Mouse (Mus musculus) hindbrain, postnatal 0 days (tissue): ENCODE data around the gene Lkaaear1. TPM values are rescaled to one million over a fixed set of nuclear protein-coding genes. Genes with fewer than 3 reads are reported as not detected.
A peak's percentile ranks its signal among the peaks of the same experiment; 100 is the strongest.

ENCODE experiments used
- ATAC-seq: fragments of 200-750 bp; cut with Nextera tagmentation; 2 replicates; pipeline ENCODE4 v1.8.0; 2017; ENCODE audit warnings: mild to moderate bottlenecking, moderate TSS enrichment, moderate library complexity
- DNase-seq: peaks from one replicate; pipeline ENCODE4 v3.0.0-alpha.2; 2015; ENCODE audit warnings: low spot score
- H3K27ac ChIP-seq: fragments of 300-500 bp; sonication (generic); 2 replicates; pipeline ENCODE4 v1.5.1; 2014; ENCODE audit warnings: mild to moderate bottlenecking
- H3K27me3 ChIP-seq: fragments of 300-500 bp; sonication (generic); 2 replicates; pipeline ENCODE4 v1.6.1; 2014; ENCODE audit warnings: low read length, mixed read lengths; ENCODE audit not compliant: insufficient read depth
- H3K36me3 ChIP-seq: fragments of 300-500 bp; sonication (generic); 2 replicates; pipeline ENCODE4 v1.6.1; 2014; ENCODE audit warnings: low read length, mixed read lengths; ENCODE audit not compliant: insufficient read depth
- H3K4me1 ChIP-seq: fragments of 300-500 bp; sonication (generic); 2 replicates; pipeline ENCODE4 v1.6.1; 2014; ENCODE audit warnings: antibody characterized with exemption, low read length, mixed read lengths; ENCODE audit not compliant: insufficient read depth
- H3K4me2 ChIP-seq: fragments of 300-500 bp; sonication (generic); 2 replicates; pipeline ENCODE4 v1.6.1; 2014; ENCODE audit warnings: low read depth, mild to moderate bottlenecking, low read length, moderate library complexity, mixed read lengths
- H3K4me3 ChIP-seq: fragments of 300-500 bp; sonication (generic); 2 replicates; pipeline ENCODE4 v1.5.1; 2014; ENCODE audit warnings: low read length
- H3K9ac ChIP-seq: fragments of 300-500 bp; sonication (generic); replicated peaks from 2 replicates; pipeline ENCODE4 v1.6.1; 2014; ENCODE audit warnings: mild to moderate bottlenecking, low read length, moderate library complexity, mixed read lengths
- H3K9me3 ChIP-seq: fragments of 300-500 bp; sonication (generic); 2 replicates; pipeline ENCODE4 v1.6.1; 2016; ENCODE audit warnings: low read length, mixed read lengths
- CTCF ChIP-seq: IDR thresholded peaks from 2 replicates; pipeline ENCODE4 v1.5.1; 2016; ENCODE audit warnings: antibody characterized with exemption, control low read depth, low read depth
- WGBS: fragments of 180-500 bp; shearing (Covaris S2); extraction: QIAGEN DNeasy Blood & Tissue Kit; methylation state at CpG from one replicate; pipeline ENCODE4 v1.1.7; 2014; 5-methylcytosine and 5-hydroxymethylcytosine counted together
- polyA plus RNA-seq: library from polyadenylated mRNA; unstranded; fragments of >200 nt; fragmentation: Nextera tagmentation; extraction: Ambion mirVana; gene quantifications from 2 replicates; pipeline ENCODE4 v1.2.1, GENCODE M21; 2015
- total RNA-seq: library from RNA; depleted of rRNA; stranded (reverse); fragments of >200 nt; gene quantifications from 2 replicates; pipeline ENCODE4 v1.2.3, GENCODE M21; 2014

Gene Lkaaear1
- total and polyA plus RNA-seq, 2 experiments from 2014 or later, result not detected

DNA sequence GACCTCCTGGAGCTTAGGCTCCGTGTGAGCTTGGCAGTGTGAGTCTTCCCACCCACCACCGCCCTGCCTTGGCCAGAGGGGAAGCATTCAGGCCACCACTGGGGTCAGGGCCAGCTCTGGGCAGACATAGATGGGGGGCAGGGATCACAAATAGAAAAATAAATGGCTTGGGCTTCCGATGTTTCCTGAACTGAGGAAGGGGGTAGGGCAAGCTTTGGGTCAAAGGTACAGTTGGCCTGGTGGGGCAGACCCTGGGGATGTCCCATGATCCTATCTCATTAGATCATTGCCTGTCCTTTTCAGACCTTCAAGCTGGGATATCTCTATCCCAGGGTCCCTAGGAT lies 20.5 kb downstream of the Lkaaear1 start:
- 59% methylated on average over 3 of the region's 3 CpGs for WGBS
- H3K9me3 ChIP-seq, result no peaks in the 10 kb centered on the region
- no peak for TF ChIP-seq CTCF
- no peak overlapping the region for H3K9ac ChIP-seq
- no peaks in the 10 kb centered on the region for H3K36me3 ChIP-seq
- no peak overlapping the region for H3K27ac ChIP-seq
- H3K4me3 ChIP-seq, result no peak overlapping the region
- H3K4me1 ChIP-seq, result peaks cover 22% of the 10 kb centered on the region
- DNase-seq (no peak), ATAC-seq (no peak)
- H3K4me2 ChIP-seq, result no peak overlapping the region
- no peaks in the 10 kb centered on the region for H3K27me3 ChIP-seq

DNA sequence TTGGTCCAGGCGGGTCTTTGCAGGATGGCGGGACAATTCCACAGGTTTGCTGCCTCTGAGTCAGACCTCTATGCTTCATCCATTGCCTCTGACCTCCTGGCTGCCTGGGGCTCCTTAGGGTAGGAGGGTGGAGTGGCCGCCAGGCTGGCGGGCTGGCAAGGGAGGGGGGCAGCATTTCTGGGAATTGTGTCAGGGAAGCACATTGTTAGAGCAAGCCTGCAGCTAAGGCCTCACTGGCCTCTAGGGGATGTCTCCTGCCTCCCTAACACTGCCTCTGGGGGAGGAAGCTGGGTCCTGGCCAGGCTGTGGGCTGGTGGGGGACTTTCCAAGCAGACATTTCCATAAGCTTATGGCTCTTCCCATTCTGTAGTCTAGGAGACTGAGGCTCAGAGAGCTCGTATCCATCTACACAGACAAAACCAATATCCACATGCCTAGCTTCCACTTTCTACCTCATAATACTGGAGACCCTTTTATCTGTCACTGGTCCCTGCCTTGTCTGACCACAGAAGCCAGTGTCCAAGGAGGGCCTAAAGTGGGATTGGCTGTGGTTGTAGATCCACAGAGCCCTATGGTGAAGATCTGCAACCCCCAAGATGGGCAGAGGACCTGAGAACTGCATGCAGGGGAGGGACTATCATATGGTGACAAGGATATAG lies 21.0 kb downstream of the Lkaaear1 start:
- Histone ChIP-seq H3K4me2 (no peak overlapping the region), H3K36me3 (no peaks in the 10 kb centered on the region), H3K9me3 (no peaks in the 10 kb centered on the region), H3K4me1 (peaks cover 22% of the 10 kb centered on the region), H3K27ac (peak overlapping the region; percentile 8; the same call in 1 of the 2 replicates), H3K27me3 (0 out of 2 replicates have a peak, but pooled peaks cover 3% of the 10 kb centered on the region), H3K9ac (no peak overlapping the region), H3K4me3 (no peak overlapping the region)
- WGBS, result 54% methylated on average over 5 of the region's 5 CpGs
- 0 out of 2 replicates have a peak, but pooled peaks have one; percentile 19 for TF ChIP-seq CTCF
- no peak for DNase-seq
- ATAC-seq, result no peak

DNA sequence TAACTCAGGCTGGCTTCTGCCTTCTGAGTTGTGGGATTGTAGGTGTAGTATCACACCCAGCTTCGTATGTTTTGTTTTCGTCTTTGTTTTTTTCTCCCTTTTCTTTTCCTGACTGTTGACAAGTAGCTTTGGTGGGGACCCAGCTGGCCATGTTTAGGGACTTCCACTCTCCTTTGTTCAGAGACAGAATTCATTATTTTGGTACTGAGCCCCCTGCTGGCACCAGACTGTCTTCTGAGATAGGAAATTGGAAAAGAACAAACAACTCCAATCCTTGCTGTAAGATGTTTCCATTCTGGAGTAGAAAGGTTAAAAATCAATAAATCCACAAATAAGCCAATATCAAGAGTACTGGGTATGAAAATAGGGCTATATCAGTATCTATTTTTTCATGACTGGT lies 21.8 kb downstream of the Lkaaear1 start:
- Histone ChIP-seq H3K4me1 (peaks cover 22% of the 10 kb centered on the region), H3K27me3 (peaks cover 9% of the 10 kb centered on the region; the same call in 1 of the 2 replicates), H3K9ac (no peak overlapping the region), H3K4me2 (no peak overlapping the region), H3K9me3 (no peaks in the 10 kb centered on the region), H3K27ac (peak overlapping the region; percentile 8; the same call in 1 of the 2 replicates), H3K4me3 (no peak overlapping the region), H3K36me3 (no peaks in the 10 kb centered on the region)
- peak; percentile 55 for DNase-seq
- WGBS, result 17% methylated on average over 2 of the region's 2 CpGs
- no peak for ATAC-seq
- peak; percentile 45 for TF ChIP-seq CTCF

DNA sequence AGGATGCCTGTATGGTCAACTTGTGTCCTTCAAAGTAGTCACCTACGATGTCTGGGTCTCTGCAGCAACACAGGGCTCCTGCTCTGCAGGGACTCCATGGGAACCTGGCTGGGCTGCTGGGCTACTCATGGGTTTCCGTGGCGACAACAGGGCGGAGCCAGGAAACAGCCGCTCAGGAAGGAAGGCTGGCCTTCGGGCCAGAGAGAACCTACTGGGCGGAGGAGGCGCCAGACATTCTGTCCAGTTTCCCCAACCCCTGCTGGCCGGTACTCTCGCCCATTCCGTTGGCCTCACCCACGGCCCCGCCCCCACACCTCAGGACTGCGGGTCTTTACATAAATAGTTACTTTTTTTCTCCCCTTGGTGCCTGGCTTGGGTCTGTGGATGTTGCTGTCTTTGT lies 22.8 kb downstream of the Lkaaear1 start:
- Histone ChIP-seq H3K4me1 (peaks cover 30% of the 10 kb centered on the region), H3K27ac (peak overlapping the region; percentile 36; the same call in 1 of the 2 replicates), H3K9me3 (no peaks in the 10 kb centered on the region), H3K36me3 (no peaks in the 10 kb centered on the region), H3K9ac (no peak overlapping the region), H3K4me3 (no peak overlapping the region), H3K4me2 (peak overlapping the region; percentile 38), H3K27me3 (peaks cover 19% of the 10 kb centered on the region)
- WGBS, result 3% methylated on average over 14 of the region's 14 CpGs
- ATAC-seq, result peak; percentile 31; the same call in 1 of the 2 replicates
- TF ChIP-seq CTCF, result no peak
- DNase-seq, result peak; percentile 66

DNA sequence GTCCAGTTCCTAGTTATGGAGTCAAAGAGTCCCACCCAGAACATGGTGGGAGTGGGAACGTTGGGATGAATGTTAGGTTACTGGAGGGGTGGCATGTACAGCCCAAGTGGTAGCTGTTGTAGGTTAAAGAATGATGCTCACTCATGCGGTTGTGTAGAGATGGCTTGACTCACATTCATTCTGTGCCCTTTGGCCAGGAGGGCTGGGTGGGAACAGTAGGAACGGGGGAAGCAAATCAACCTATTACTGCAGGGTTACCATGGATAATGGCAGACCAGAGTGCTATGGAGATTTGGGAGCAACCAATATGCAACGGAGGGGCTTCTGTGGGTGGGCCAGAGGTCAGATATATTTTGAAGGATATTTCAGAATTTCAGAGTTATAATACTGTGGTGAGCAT lies 23.3 kb downstream of the Lkaaear1 start:
- peak overlapping the region; percentile 36; the same call in 1 of the 2 replicates for H3K27ac ChIP-seq
- TF ChIP-seq CTCF, result no peak
- 76% methylated on average over 4 of the region's 4 CpGs for WGBS

DNA sequence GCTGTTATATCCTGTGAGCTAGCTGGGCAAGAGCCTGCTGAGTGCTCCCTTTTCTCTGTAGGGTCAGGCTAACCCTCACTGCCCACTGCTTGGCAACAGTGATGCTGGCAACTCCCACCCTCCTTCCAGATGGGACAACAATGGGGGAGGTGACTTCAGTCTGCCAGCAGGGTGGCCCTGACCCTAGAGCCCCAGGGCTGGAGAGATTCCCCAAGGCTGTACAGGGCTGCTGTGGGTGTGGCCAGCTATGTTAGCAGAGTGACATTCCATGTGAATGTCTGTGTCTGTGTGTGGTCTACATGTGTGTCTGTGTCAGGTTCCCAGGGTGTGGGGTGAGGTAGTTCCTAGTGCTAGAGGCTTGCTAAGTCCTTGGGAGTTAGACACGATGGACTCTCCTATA lies 24.7 kb downstream of the Lkaaear1 start:
- Histone ChIP-seq H3K4me2 (no peak overlapping the region), H3K9ac (no peak overlapping the region), H3K36me3 (no peaks in the 10 kb centered on the region; the same call in 1 of the 2 replicates), H3K27ac (no peak overlapping the region; the same call in 1 of the 2 replicates), H3K27me3 (peaks cover 31% of the 10 kb centered on the region), H3K4me3 (no peak overlapping the region), H3K9me3 (no peaks in the 10 kb centered on the region), H3K4me1 (peaks cover 32% of the 10 kb centered on the region)
- TF ChIP-seq CTCF, result no peak
- ATAC-seq, result peak; percentile 22; the same call in 1 of the 2 replicates
- no peak for DNase-seq
- 52% methylated on average over 1 of the region's 1 CpGs for WGBS

More for the DNA sequence above, 23.3 kb downstream of the Lkaaear1 start:
- no peaks in the 10 kb centered on the region for H3K36me3 ChIP-seq
- peaks cover 24% of the 10 kb centered on the region for H3K27me3 ChIP-seq
- no peak for ATAC-seq
- peaks cover 32% of the 10 kb centered on the region for H3K4me1 ChIP-seq
- H3K9ac ChIP-seq, result no peak overlapping the region
- no peak overlapping the region for H3K4me3 ChIP-seq
- H3K4me2 ChIP-seq, result no peak overlapping the region
- no peaks in the 10 kb centered on the region for H3K9me3 ChIP-seq
- no peak for DNase-seq

DNA sequence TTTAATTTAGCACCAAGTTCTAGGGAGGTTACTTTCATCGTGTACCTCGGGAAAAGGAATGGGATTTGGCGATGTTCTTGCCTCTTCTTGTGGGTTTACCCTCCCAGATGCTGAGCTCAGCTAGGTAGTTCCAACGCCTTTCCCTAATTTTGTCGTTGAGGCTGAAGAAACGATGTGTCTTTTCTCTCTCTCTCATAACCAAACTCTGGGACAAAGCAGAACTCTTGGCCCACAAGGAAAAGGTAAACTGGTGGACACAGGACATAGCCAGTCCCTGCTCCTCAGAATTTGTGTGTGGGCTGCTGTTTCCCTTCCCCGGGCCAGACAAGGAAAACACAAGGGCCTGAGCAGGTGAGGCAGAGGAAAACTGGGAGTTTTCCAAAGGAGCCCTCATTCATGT lies 26.3 kb downstream of the Lkaaear1 start:
- Histone ChIP-seq H3K4me1 (peaks cover 30% of the 10 kb centered on the region), H3K27me3 (peaks cover 31% of the 10 kb centered on the region), H3K27ac (no peak overlapping the region), H3K9me3 (no peaks in the 10 kb centered on the region), H3K36me3 (no peaks in the 10 kb centered on the region; the same call in 1 of the 2 replicates), H3K4me2 (peak overlapping the region; percentile 62; the same call in 1 of the 2 replicates), H3K9ac (no peak overlapping the region; the same call in 1 of the 2 replicates), H3K4me3 (no peak overlapping the region)
- ATAC-seq (no peak), DNase-seq (no peak)
- WGBS, result 34% methylated on average over 7 of the region's 7 CpGs
- no peak for TF ChIP-seq CTCF
